ENCODE assay signal across 17 mouse cellular contexts in genomic region chr6:13297110-13297509, GRCm38 (mm10).
A peak's percentile ranks its signal among the peaks of the same experiment; 100 is the strongest.
DNase-seq lines count a peak whose midpoint lies in the region; ATAC-seq and TF ChIP-seq lines count a peak whose summit lies in the region.
"Had no signal": no experiment of that assay in that cellular context is flagged by ENCODE, and none has a peak within 500 bp of the region (broad histone marks: within the 10 kb centered on the region; RNA-seq: fewer than 3 reads in every experiment).

No protein-coding gene starts in this region.

- H3K27me3 ChIP-seq in hindbrain, embryonic 13.5 days = no peaks in the 10 kb centered on the region
- no peaks in the 10 kb centered on the region for H3K27me3 ChIP-seq in hindbrain, embryonic 11.5 days (ENCODE audit: control insufficient read depth, insufficient read depth, low read length)
- H3K27me3 ChIP-seq in forebrain, embryonic 16.5 days (replicated peaks; ENCODE audit: control insufficient read depth, insufficient read depth, low read length) = no peaks in the 10 kb centered on the region
- H3K27me3 ChIP-seq in intestine, postnatal 0 days (replicated peaks; ENCODE audit: control insufficient read depth, insufficient read depth, low read length) = no peaks in the 10 kb centered on the region
- H3K27me3 ChIP-seq: embryonic facial prominence, embryonic 12.5 days; liver, embryonic 13.5 days had no signal

- no peaks in the 10 kb centered on the region for H3K4me1 ChIP-seq in hindbrain, embryonic 13.5 days (replicated peaks)
- H3K4me1 ChIP-seq in hindbrain, embryonic 11.5 days (replicated peaks; ENCODE audit: control insufficient read depth, insufficient read depth, low read length) = no peaks in the 10 kb centered on the region
- H3K4me1 ChIP-seq in forebrain, embryonic 16.5 days (replicated peaks; ENCODE audit: control insufficient read depth, insufficient read depth, low read length) = peaks cover 5% of the 10 kb centered on the region; the same call in 1 of the 2 replicates
- H3K4me1 ChIP-seq in intestine, postnatal 0 days (replicated peaks; ENCODE audit: control insufficient read depth, insufficient read depth, low read length) = no peaks in the 10 kb centered on the region
- H3K4me1 ChIP-seq: embryonic facial prominence, embryonic 12.5 days; limb, embryonic 10.5 days; liver, embryonic 13.5 days had no signal

- H3K4me2 ChIP-seq in hindbrain, embryonic 13.5 days = no peak overlapping the region
- H3K4me2 ChIP-seq in hindbrain, embryonic 11.5 days (replicated peaks; ENCODE audit: low read depth, low read length) = no peak overlapping the region
- no peak overlapping the region for H3K4me2 ChIP-seq in forebrain, embryonic 16.5 days (ENCODE audit: low read length)
- no peak overlapping the region for H3K4me2 ChIP-seq in intestine, postnatal 0 days (replicated peaks; ENCODE audit: low read depth)
- H3K4me2 ChIP-seq: embryonic facial prominence, embryonic 12.5 days; liver, embryonic 13.5 days had no signal

- TF ChIP-seq CTCF in intestine, postnatal 0 days (IDR thresholded peaks at IDR 0.05; ENCODE audit: low read depth) = no peak

- H3K9ac ChIP-seq in hindbrain, embryonic 13.5 days = no peak overlapping the region
- no peak overlapping the region for H3K9ac ChIP-seq in hindbrain, embryonic 11.5 days (ENCODE audit: low read depth, low read length)
- no peak overlapping the region for H3K9ac ChIP-seq in forebrain, embryonic 16.5 days (replicated peaks; ENCODE audit: low read depth, low read length)
- H3K9ac ChIP-seq in intestine, postnatal 0 days (ENCODE audit: low read depth, low read length) = no peak overlapping the region
- H3K9ac ChIP-seq: embryonic facial prominence, embryonic 12.5 days; liver, embryonic 13.5 days had no signal

- peak overlapping the region; percentile 49 for H3K27ac ChIP-seq in hindbrain, embryonic 13.5 days
- H3K27ac ChIP-seq in hindbrain, embryonic 11.5 days (ENCODE audit: low read depth, low read length) = no peak overlapping the region
- H3K27ac ChIP-seq in forebrain, embryonic 16.5 days (ENCODE audit: low read length) = no peak overlapping the region
- no peak overlapping the region for H3K27ac ChIP-seq in intestine, postnatal 0 days (ENCODE audit: low read depth, low read length)
- H3K27ac ChIP-seq: embryonic facial prominence, embryonic 12.5 days; limb, embryonic 10.5 days; liver, embryonic 13.5 days had no signal

- ATAC-seq in hindbrain, embryonic 13.5 days (ENCODE audit: low FRiP score) = peak; percentile 50; the same call in 1 of the 2 replicates
- no peak for ATAC-seq in hindbrain, embryonic 11.5 days (ENCODE audit: low FRiP score)
- peak; percentile 68 for ATAC-seq in forebrain, embryonic 16.5 days
- ATAC-seq in intestine, postnatal 0 days = no peak
- ATAC-seq: CD4-positive, CD25-positive, alpha-beta regulatory T cell, adult 4 months had no signal

- 67% methylated on average over 3 of the region's 3 CpGs for WGBS in hindbrain, embryonic 13.5 days
- 86% methylated on average over 3 of the region's 3 CpGs for WGBS in hindbrain, embryonic 11.5 days
- WGBS in forebrain, embryonic 16.5 days = 61% methylated on average over 3 of the region's 3 CpGs
- WGBS in intestine, postnatal 0 days = 58% methylated on average over 3 of the region's 3 CpGs

- no peak for DNase-seq in hindbrain, embryonic 11.5 days (ENCODE audit: low spot score)
- DNase-seq in brain, adult 2 months (ENCODE audit: low read depth, low spot score) = peak; percentile 63
- peak; percentile 35 to 47 for DNase-seq in layer of hippocampus, postnatal 14 days (ENCODE audit: low spot score in 2 of 2)
- no peak for DNase-seq in gastrocnemius, postnatal 36 days
- DNase-seq: adrenal gland, postnatal 14 days; cerebellum, postnatal 25 days; gastrocnemius, postnatal 14 days; kidney, postnatal 10 days; liver, embryonic 13.5 days; lung, postnatal 14 days; thymus, postnatal 25 days had no signal

- H3K36me3 ChIP-seq in hindbrain, embryonic 13.5 days = no peaks in the 10 kb centered on the region
- no peaks in the 10 kb centered on the region for H3K36me3 ChIP-seq in hindbrain, embryonic 11.5 days (ENCODE audit: control insufficient read depth, insufficient read depth, low read length)
- H3K36me3 ChIP-seq in forebrain, embryonic 16.5 days (ENCODE audit: control insufficient read depth, insufficient read depth) = no peaks in the 10 kb centered on the region
- no peaks in the 10 kb centered on the region for H3K36me3 ChIP-seq in intestine, postnatal 0 days (ENCODE audit: control insufficient read depth, insufficient read depth)
- H3K36me3 ChIP-seq: embryonic facial prominence, embryonic 12.5 days; limb, embryonic 10.5 days; liver, embryonic 13.5 days had no signal

- intact Hi-C loops in gastrocnemius, postnatal 36 days (cut with DNase I) = no loop called here

- no peak overlapping the region for H3K4me3 ChIP-seq in hindbrain, embryonic 13.5 days
- H3K4me3 ChIP-seq in hindbrain, embryonic 11.5 days (ENCODE audit: low read depth, low read length) = no peak overlapping the region
- no peak overlapping the region for H3K4me3 ChIP-seq in forebrain, embryonic 16.5 days (replicated peaks; ENCODE audit: low read length)
- H3K4me3 ChIP-seq in intestine, postnatal 0 days (ENCODE audit: low read depth, low read length) = no peak overlapping the region
- H3K4me3 ChIP-seq: embryonic facial prominence, embryonic 12.5 days; limb, embryonic 10.5 days; liver, embryonic 13.5 days had no signal

- H3K9me3 ChIP-seq in hindbrain, embryonic 13.5 days = no peaks in the 10 kb centered on the region
- no peaks in the 10 kb centered on the region for H3K9me3 ChIP-seq in hindbrain, embryonic 11.5 days (ENCODE audit: control insufficient read depth, low read length)
- H3K9me3 ChIP-seq in forebrain, embryonic 16.5 days (ENCODE audit: control insufficient read depth, low read length) = no peaks in the 10 kb centered on the region
- no peaks in the 10 kb centered on the region for H3K9me3 ChIP-seq in intestine, postnatal 0 days (ENCODE audit: control insufficient read depth)
- H3K9me3 ChIP-seq: embryonic facial prominence, embryonic 12.5 days; limb, embryonic 10.5 days; liver, embryonic 13.5 days had no signal

Comparison
In these comparisons a context has a peak if more than half of its experiments do, and no peak if none do; other contexts are left out.
1. ATAC-seq: peak in hindbrain, embryonic 13.5 days (single experiment) and forebrain, embryonic 16.5 days (single experiment); none in hindbrain, embryonic 11.5 days (single experiment) and intestine, postnatal 0 days (single experiment).
2. DNase-seq: peak in brain, adult 2 months (single experiment) and layer of hippocampus, postnatal 14 days (2 of 2); none in hindbrain, embryonic 11.5 days (single experiment) and gastrocnemius, postnatal 36 days (0 of 2).